Mouse (Mus musculus): Measurements from ENCODE around the gene Pabpn1. TPM values are rescaled to one million over a fixed set of nuclear protein-coding genes. Genes with fewer than 3 reads are reported as not detected.

The Pabpn1 gene
- polyA plus RNA-seq, 1 experiment from 2014 or later: 183 TPM

GRCm38 (mm10) chr14:54925349-54926342, 33.3 kb downstream of the Pabpn1 start, which contains the start of gene Efs:
Gene Efs, minus strand, starts transcription at chr14:54926126.
- ATAC-seq (ENCODE audit: insufficient number of reproducible peaks, insufficient read depth, low FRiP score, low TSS enrichment, low read depth): peak; percentile 45
- Histone ChIP-seq H3K9me3 (peaks cover 19% of the 10 kb centered on the region), H3K36me3 (peaks cover 25% of the 10 kb centered on the region), H3K4me2 (peak within 1 kb of the TSS; percentile 87), H3K27me3 (no peaks in the 10 kb centered on the region), H3K27ac (peak within 1 kb of the TSS; percentile 100), H3K9ac (replicated peaks) (peak within 1 kb of the TSS; percentile 89), H3K4me3 (replicated peaks) (peak within 1 kb of the TSS; percentile 59), H3K4me1 (replicated peaks) (peaks cover 50% of the 10 kb centered on the region)
- WGBS: 1% methylated on average over 52 of the region's 57 CpGs

GRCm38 (mm10) chr14:54926401-54927158, 34.3 kb downstream of the Pabpn1 start:
- H3K36me3 ChIP-seq: peaks cover 16% of the 10 kb centered on the region
- peak overlapping the region; percentile 59 for H3K4me3 ChIP-seq (replicated peaks)
- H3K27me3 ChIP-seq: no peaks in the 10 kb centered on the region
- H3K27ac ChIP-seq: peak overlapping the region; percentile 100
- peak; percentile 91 for ATAC-seq (ENCODE audit: insufficient number of reproducible peaks, insufficient read depth, low FRiP score, low TSS enrichment, low read depth)
- peaks cover 10% of the 10 kb centered on the region for H3K9me3 ChIP-seq
- peak overlapping the region; percentile 89 for H3K9ac ChIP-seq (replicated peaks)
- peak overlapping the region; percentile 87 for H3K4me2 ChIP-seq
- peaks cover 50% of the 10 kb centered on the region for H3K4me1 ChIP-seq (replicated peaks)
- WGBS: 0% methylated on average over 47 of the region's 58 CpGs

DNA sequence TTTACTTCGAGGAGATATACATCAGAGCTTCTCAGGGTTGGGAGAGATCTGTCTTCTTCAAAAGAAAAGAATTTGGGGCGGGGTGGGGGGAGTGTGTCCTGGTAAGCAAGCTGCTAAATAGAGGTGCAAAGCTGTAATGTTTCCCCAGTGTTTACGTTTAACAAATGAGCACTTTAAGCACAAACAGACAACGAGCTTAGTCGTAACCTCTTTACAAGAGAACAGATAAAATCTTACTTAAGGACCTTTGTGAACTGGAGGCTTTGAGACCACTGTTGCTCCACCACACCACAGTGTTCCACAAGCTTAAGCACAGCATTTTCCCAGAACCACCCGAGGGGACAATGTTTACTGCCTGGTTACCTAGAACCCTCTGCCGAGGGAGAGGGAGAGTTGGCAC, 35.0 kb downstream of the Pabpn1 start:
- 6% methylated on average over 7 of the region's 7 CpGs for WGBS
- H3K4me2 ChIP-seq: peak overlapping the region; percentile 87
- peak overlapping the region; percentile 100 for H3K27ac ChIP-seq
- H3K9ac ChIP-seq (replicated peaks): peak overlapping the region; percentile 89
- H3K4me1 ChIP-seq (replicated peaks): peaks cover 50% of the 10 kb centered on the region
- H3K36me3 ChIP-seq: peaks cover 9% of the 10 kb centered on the region
- H3K27me3 ChIP-seq: no peaks in the 10 kb centered on the region
- H3K9me3 ChIP-seq: peaks cover 3% of the 10 kb centered on the region
- ATAC-seq (ENCODE audit: insufficient number of reproducible peaks, insufficient read depth, low FRiP score, low TSS enrichment, low read depth): no peak
- H3K4me3 ChIP-seq (replicated peaks): peak overlapping the region; percentile 59

- 77% methylated on average over 5 of the region's 5 CpGs for WGBS
- H3K36me3 ChIP-seq: no peaks in the 10 kb centered on the region
- H3K4me2 ChIP-seq: no peak overlapping the region
- H3K27me3 ChIP-seq: no peaks in the 10 kb centered on the region
- ATAC-seq (ENCODE audit: insufficient number of reproducible peaks, insufficient read depth, low FRiP score, low TSS enrichment, low read depth): no peak
- H3K4me1 ChIP-seq (replicated peaks): peaks cover 40% of the 10 kb centered on the region
- H3K4me3 ChIP-seq (replicated peaks): no peak overlapping the region
- no peaks in the 10 kb centered on the region for H3K9me3 ChIP-seq
- H3K9ac ChIP-seq (replicated peaks): no peak overlapping the region
- H3K27ac ChIP-seq: no peak overlapping the region
Measured at GRCm38 (mm10) chr14:54929801-54930200, 37.5 kb downstream of the Pabpn1 start.

DNA sequence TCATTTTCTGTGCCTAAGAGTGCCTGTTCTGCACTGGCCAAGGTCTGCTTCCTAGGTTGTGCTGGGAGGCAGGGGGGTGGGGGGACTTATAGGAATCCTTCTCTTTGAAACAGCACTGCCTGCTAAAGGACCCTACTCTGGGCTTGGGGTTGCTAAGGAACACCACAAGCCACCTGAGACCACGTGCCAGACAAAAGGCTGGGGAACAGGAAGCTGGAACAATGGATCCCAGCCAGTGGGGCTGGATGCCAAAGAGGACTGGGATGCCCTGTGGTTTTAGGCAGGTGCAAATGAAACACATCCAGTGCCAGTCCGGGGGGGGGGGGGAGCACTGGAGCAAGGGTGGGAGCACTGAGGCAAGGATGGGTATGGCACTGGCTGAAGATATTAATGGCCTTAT, 38.1 kb downstream of the Pabpn1 start:
- H3K9ac ChIP-seq (replicated peaks): no peak overlapping the region
- H3K4me2 ChIP-seq: no peak overlapping the region
- H3K36me3 ChIP-seq: no peaks in the 10 kb centered on the region
- no peak overlapping the region for H3K27ac ChIP-seq
- ATAC-seq (ENCODE audit: insufficient number of reproducible peaks, insufficient read depth, low FRiP score, low TSS enrichment, low read depth): no peak
- no peak overlapping the region for H3K4me3 ChIP-seq (replicated peaks)
- H3K9me3 ChIP-seq: no peaks in the 10 kb centered on the region
- H3K27me3 ChIP-seq: no peaks in the 10 kb centered on the region
- 23% methylated on average over 2 of the region's 2 CpGs for WGBS
- peaks cover 34% of the 10 kb centered on the region for H3K4me1 ChIP-seq (replicated peaks)

DNA sequence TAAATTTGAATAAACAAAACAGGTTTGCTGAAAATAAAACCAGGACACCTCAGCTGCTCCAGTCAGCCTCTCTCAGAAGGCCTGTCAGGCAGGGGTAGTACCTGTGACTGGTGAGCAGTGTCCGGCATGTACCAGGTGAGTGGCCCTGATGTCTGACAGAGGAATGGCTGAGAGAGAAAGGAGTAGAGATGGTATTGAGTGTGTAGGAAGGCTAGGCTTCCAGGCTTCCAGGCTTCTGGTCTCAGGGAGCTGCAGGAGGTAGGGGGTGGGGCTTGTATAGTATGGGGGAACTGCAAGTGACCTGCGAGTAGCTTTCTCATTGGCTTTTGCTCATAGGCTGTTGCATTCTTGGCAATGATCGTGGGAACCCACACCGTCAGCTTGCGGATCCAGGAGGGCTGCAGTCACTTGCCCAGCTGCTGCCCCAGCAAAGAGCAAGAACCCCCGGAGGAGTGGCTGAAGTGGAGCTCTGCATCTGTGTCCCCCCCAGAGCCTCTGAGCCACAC, 40.4 kb downstream of the Pabpn1 start, which contains the start of gene Il25:
Gene Il25, plus strand, starts transcription at position 51 of the 506 bp plus-strand sequence.
- Histone ChIP-seq H3K27ac (no peak within 1 kb of the TSS), H3K4me1 (replicated peaks) (peaks cover 28% of the 10 kb centered on the region)
- 21% methylated on average over 6 of the region's 6 CpGs for WGBS

GRCm38 (mm10) chr14:54935904-54936830, 43.9 kb downstream of the Pabpn1 start, which contains the start of gene Cmtm5:
Gene Cmtm5, plus strand, starts transcription at chr14:54936261.
- H3K27me3 ChIP-seq: no peaks in the 10 kb centered on the region
- 38% methylated on average over 8 of the region's 8 CpGs for WGBS
- H3K4me3 ChIP-seq (replicated peaks): 0 out of 2 replicates have a peak within 1 kb of the TSS, but pooled peaks have one; percentile 2
- H3K9me3 ChIP-seq: no peaks in the 10 kb centered on the region
- peak within 1 kb of the TSS; percentile 31; the same call in 1 of the 2 replicates for H3K9ac ChIP-seq (replicated peaks)
- H3K4me1 ChIP-seq (replicated peaks): peaks cover 26% of the 10 kb centered on the region
- ATAC-seq (ENCODE audit: insufficient number of reproducible peaks, insufficient read depth, low FRiP score, low TSS enrichment, low read depth): no peak
- no peaks in the 10 kb centered on the region for H3K36me3 ChIP-seq
- peak within 1 kb of the TSS; percentile 11; the same call in 1 of the 2 replicates for H3K4me2 ChIP-seq
- peak within 1 kb of the TSS; percentile 79 for H3K27ac ChIP-seq

More for the DNA sequence above, 40.4 kb downstream of the Pabpn1 start, which contains the start of gene Il25:
- Histone ChIP-seq H3K36me3 (no peaks in the 10 kb centered on the region), H3K9me3 (no peaks in the 10 kb centered on the region), H3K4me3 (replicated peaks) (no peak within 1 kb of the TSS), H3K27me3 (no peaks in the 10 kb centered on the region), H3K9ac (replicated peaks) (no peak within 1 kb of the TSS; the same call in 1 of the 2 replicates), H3K4me2 (0 out of 2 replicates have a peak within 1 kb of the TSS, but pooled peaks have one; percentile 4)
- 0 out of 2 replicates have a peak, but pooled peaks have one; percentile 7 for ATAC-seq (ENCODE audit: insufficient number of reproducible peaks, insufficient read depth, low FRiP score, low TSS enrichment, low read depth)

DNA sequence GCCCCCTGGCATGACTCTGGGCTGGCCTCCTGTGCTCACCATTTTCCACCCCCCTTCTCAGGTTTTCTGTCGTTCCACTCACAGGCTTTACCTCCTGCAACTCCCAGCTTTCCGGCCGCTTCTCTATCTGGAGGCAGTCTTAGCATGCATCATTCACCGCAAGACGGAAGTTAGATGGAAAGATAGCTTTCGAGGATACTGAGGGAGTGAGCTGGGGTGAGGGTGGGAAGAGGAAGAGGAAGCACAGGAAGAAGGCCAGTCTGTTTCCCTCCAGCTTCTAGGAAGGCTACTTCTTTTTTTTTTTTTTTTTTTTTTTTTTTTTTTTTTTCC, 44.5 kb downstream of the Pabpn1 start:
- H3K9me3 ChIP-seq: no peaks in the 10 kb centered on the region
- H3K4me2 ChIP-seq: peak overlapping the region; percentile 11; the same call in 1 of the 2 replicates
- no peaks in the 10 kb centered on the region for H3K36me3 ChIP-seq
- H3K4me1 ChIP-seq (replicated peaks): peaks cover 26% of the 10 kb centered on the region
- no peak for ATAC-seq (ENCODE audit: insufficient number of reproducible peaks, insufficient read depth, low FRiP score, low TSS enrichment, low read depth)
- no peaks in the 10 kb centered on the region for H3K27me3 ChIP-seq
- 0 out of 2 replicates have a peak overlapping the region, but pooled peaks have one; percentile 2 for H3K4me3 ChIP-seq (replicated peaks)
- H3K27ac ChIP-seq: peak overlapping the region; percentile 79
- 61% methylated on average over 6 of the region's 6 CpGs for WGBS
- peak overlapping the region; percentile 31; the same call in 1 of the 2 replicates for H3K9ac ChIP-seq (replicated peaks)

DNA sequence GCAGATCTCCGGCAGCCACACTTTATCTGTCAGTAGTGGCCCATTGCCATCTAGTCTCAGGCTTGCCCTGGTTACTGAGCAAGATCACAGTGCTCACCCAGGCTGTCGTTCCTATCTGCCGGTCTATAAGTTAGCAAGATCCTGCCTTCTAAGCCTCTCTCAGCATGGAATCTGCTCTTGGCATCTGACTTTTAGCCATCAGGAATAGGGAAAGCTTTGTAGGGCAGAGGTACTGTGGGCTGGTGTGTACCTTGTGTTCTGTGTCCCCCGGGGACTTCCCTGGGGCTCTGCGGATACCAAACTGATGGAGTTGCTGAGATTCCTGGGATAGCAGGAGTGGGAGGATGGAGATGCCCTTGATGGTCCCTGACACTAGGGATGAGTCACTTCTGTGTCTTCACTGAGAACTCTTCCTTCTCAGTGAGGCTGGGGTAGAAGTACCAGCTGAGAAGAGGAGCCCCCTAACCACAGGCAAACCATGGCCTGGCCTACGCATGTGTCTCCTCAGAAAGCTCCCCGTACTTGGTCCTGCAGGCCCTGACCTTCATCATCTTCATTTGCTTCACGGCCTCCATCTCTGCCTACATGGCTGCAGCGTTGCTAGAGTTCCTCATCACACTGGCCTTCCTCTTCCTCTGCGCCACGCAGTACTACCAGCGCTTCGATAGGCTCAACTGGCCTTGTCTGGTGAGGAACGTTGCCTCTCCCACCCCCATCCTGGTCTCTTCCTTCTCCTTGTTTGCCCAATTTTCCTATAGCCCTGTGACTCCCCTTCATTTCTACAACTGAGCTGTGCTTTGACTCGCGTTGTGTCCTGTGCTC, 45.3 kb downstream of the Pabpn1 start:
- no peak overlapping the region for H3K9ac ChIP-seq (replicated peaks)
- H3K4me2 ChIP-seq: no peak overlapping the region

More for the DNA sequence above, 45.3 kb downstream of the Pabpn1 start:
- no peak overlapping the region for H3K27ac ChIP-seq
- no peaks in the 10 kb centered on the region for H3K27me3 ChIP-seq
- peaks cover 25% of the 10 kb centered on the region for H3K4me1 ChIP-seq (replicated peaks)
- H3K36me3 ChIP-seq: no peaks in the 10 kb centered on the region
- ATAC-seq (ENCODE audit: insufficient number of reproducible peaks, insufficient read depth, low FRiP score, low TSS enrichment, low read depth): no peak
- H3K4me3 ChIP-seq (replicated peaks): no peak overlapping the region
- 89% methylated on average over 16 of the region's 16 CpGs for WGBS
- no peaks in the 10 kb centered on the region for H3K9me3 ChIP-seq

Measured in limb, embryonic 12.5 days (tissue).